Mouse (Mus musculus): Measurements from ENCODE around the gene Spata6. TPM values are rescaled to one million over a fixed set of nuclear protein-coding genes. Genes with fewer than 3 reads are reported as not detected.

Gene Spata6
- polyA plus RNA-seq, 1 experiment from 2014 or later, result 27.2 TPM

DNA sequence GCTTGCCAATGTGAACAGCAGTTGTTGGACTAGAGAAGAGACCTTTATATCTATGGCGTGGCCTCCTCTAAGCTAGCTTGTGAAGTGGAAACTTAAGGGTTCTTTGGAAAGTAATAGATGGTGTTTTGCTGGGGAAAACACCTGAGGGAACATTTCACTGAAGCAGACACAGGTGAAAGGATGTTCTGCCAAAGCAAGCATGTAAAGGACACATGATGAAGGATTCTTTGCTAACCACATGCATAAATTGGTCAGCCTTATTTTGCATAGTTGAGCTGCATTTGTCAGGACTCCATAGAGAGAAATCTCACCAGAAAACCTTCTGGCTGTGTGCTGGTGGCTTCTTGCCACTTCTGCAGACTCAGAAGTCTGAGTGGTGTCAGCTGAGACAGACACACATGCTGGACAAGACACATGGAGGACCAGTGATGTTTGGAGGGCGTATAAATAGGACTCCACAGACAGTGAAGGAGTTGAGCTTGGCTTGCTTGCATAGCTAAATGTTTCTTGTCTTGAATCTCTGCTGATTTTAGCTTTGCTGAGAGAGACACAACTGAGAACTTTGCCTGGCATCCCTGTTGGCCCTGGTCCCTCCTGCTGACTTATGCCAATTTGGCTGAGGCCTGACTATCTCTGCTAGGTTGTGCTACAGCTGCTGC, 148.1 kb downstream of the Spata6 start:
- Histone ChIP-seq H3K4me3 (ENCODE audit: low read depth, low read length) (no peak overlapping the region), H3K4me2 (replicated peaks; ENCODE audit: low read depth, low read length) (no peak overlapping the region), H3K27me3 (ENCODE audit: control insufficient read depth, insufficient read depth, low read length) (no peaks in the 10 kb centered on the region), H3K36me3 (ENCODE audit: control insufficient read depth, insufficient read depth, low read length) (no peaks in the 10 kb centered on the region), H3K9ac (replicated peaks; ENCODE audit: low read depth, low read length) (no peak overlapping the region), H3K9me3 (ENCODE audit: control insufficient read depth, low read depth, low read length) (no peaks in the 10 kb centered on the region), H3K4me1 (ENCODE audit: control insufficient read depth, insufficient read depth, low read length) (no peaks in the 10 kb centered on the region), H3K27ac (ENCODE audit: low read length) (no peak overlapping the region)
- WGBS, result 83% methylated on average over 2 of the region's 2 CpGs
- ATAC-seq (ENCODE audit: insufficient number of reproducible peaks, insufficient read depth, low FRiP score, low read depth), result no peak

Other genes starting within 250 kb of the Spata6 start
- gene Slc5a9, start 182.9 kb downstream of the Spata6 start, polyA plus RNA-seq (2014; fragmentation: Nextera tagmentation; extraction: Ambion mirVana), result 2.5 and 3.6 TPM in 2 replicates
- 0.14 and 0.16 TPM in 2 replicates for gene Skint8, start 199.4 kb downstream of the Spata6 start, polyA plus RNA-seq (2014; fragmentation: Nextera tagmentation; extraction: Ambion mirVana)